Mouse (Mus musculus) kidney, adult 10 weeks (tissue): ENCODE measurements around the gene S100a11. TPM values are rescaled to one million over a fixed set of nuclear protein-coding genes. Genes with fewer than 3 reads are reported as not detected.

Experiments used
- polyA plus RNA-seq: library from polyadenylated mRNA; stranded (reverse); fragments of 350-450 nt; fragmentation: Illumina TruSeq; extraction: RNeasy Lipid Tissue Mini Kit (QIAGEN cat#74804); gene quantifications from one replicate; pipeline ENCODE4 v1.2.3, GENCODE M21; 2014; ENCODE audit warnings: low read depth, low replicate concordance

S100a11 gene
- 365 TPM for polyA plus RNA-seq

GRCm38 (mm10) chr3:93520330-93521193 is at the start of gene S100a11:
Gene S100a11 (plus strand): TSS chr3:93520488.

DNA sequence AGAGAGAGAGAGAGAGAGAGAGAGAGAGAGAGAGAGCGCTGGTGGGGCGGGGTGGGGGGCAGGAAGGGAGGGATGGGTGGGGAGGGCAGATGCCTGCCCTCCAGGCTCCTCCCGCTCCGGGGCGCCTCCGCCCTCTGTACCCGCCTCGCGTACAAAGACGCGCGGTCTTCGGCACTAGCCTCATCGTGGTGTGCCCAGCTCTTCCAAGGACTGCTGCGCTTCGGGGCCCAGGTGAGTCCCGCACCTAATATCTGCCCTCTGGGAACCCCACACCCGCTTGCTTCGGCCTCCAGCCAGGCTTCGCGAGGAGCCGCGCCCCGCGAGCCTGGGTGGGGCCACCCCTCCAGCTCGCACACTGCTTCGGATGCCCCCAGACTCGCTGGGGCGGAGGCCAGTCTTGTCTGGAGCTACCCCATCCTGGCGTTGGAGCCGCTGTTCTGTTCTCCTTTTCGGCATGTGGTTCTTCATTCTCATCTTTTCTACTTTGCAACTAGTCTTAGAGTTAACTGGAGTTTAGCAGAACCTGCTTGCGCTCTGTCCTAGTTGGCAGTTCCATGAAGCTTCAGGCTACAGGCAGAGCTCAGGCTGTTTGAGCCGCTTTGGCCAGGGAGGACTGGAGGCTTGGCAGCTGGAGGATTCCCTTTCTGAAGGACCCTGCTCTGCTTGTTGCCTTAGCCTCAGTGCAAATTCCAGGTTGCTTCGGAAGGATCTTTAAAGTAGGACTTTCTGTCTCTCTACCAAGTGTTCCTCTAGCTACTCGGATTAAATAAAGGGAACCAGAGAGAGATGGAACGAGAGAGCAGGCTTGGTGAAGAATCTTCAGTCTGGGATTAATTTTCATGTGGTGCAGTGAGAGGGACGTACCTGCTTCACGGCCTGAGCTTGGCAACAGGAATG is 34.9 kb downstream of the S100a11 start, which contains the start of gene S100a10:
Gene S100a10 (plus strand): TSS at position 100 of the 897 bp plus-strand sequence.

Other genes with a start within 250 kb of the S100a11 start
- gene Flg, start 247.0 kb upstream of the S100a11 start, polyA plus RNA-seq: not detected
- gene Hrnr, start 200.7 kb upstream of the S100a11 start, polyA plus RNA-seq: not detected
- gene Rptn, start 126.8 kb upstream of the S100a11 start, polyA plus RNA-seq: not detected
- 5.9 TPM for gene Tchh, start 78.2 kb upstream of the S100a11 start, polyA plus RNA-seq
- 6.4 TPM for gene Tchhl1, start 51.7 kb upstream of the S100a11 start, polyA plus RNA-seq
- gene S100a10, start 34.6 kb downstream of the S100a11 start, polyA plus RNA-seq: 84.1 TPM
- not detected for gene Tdpoz2, start 132.2 kb downstream of the S100a11 start, polyA plus RNA-seq
- gene Tdpoz1, start 155.8 kb downstream of the S100a11 start, polyA plus RNA-seq: not detected
- not detected for gene Gm37596, start 172.6 kb downstream of the S100a11 start, polyA plus RNA-seq